Mouse (Mus musculus) frontal cortex, postnatal 14 days (tissue): ENCODE results near the gene Prr36.

Experiments used
- DNase-seq, 2 experiments: peaks; one replicate each; pipeline ENCODE4 v3.0.0; 2022; ENCODE audit warnings: low spot score in 2 of 2

The Prr36 gene

DNA sequence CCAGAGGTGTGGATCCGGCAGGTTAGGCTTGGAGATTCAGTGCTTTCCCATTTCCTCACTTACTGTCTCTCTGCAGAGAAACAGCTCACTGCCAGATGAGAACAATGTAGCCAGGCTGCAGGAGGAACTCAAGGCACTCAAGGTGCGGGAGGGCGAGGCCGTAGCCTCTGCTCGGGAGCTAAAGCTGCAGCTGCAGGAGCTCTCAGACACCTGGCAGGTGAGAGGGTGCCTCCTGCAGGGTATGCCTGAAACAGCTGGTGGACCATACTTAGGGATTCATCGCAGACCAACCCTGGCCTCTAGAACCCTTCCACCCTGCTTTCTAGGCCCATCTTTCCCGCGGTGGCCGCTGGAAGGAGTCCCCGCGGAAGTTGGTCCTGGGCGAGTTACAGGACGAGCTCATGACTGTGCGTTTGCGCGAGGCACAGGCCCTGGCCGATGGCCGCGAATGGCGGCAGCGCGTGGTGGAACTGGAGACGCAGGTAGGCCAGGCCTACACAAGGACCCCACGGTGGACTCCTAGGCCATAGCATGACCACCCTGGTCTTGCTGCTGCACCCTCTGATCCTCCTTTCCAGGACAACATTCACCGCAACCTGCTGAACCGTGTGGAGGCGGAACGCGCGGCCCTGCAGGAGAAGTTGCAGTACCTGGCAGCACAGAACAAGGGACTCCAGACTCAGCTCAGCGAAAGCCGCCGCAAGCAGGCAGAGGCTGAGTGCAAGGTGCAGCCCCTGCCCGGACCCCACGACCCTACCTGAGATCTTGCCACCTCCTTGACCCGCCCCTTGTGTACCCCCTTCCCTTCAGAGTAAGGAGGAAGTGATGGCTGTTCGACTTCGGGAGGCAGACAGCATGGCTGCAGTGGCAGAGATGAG, 11.8 kb downstream of the Prr36 start:
- no peak for DNase-seq

- DNase-seq, result no peak
Measured at GRCm38 (mm10) chr8:4201321-4201720, 15.9 kb downstream of the Prr36 start.

DNA sequence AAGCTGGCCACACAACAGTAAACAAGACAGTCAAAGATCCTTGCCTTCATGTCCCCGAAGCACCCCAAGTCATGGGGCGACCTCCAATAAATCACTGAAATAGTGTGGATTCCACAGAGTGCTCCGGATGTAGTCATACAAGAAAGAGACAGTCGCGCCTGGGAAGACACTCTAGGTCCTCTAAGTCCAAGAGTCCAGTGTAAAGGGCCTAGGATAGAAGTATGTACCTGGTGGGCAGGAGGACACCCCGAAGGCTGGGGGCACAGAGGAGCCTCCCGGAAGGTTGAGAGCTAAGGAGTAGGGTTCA, 23.7 kb downstream of the Prr36 start:
- DNase-seq, result no peak

- DNase-seq, result peak; percentile 81 to 89
Measured at GRCm38 (mm10) chr8:4192807-4193587, 24.3 kb downstream of the Prr36 start.

GRCm38 (mm10) chr8:4192305-4192704, 25.0 kb downstream of the Prr36 start:
- DNase-seq, result no peak

- DNase-seq, result no peak
Measured at GRCm38 (mm10) chr8:4189031-4189722, 28.1 kb downstream of the Prr36 start.

DNA sequence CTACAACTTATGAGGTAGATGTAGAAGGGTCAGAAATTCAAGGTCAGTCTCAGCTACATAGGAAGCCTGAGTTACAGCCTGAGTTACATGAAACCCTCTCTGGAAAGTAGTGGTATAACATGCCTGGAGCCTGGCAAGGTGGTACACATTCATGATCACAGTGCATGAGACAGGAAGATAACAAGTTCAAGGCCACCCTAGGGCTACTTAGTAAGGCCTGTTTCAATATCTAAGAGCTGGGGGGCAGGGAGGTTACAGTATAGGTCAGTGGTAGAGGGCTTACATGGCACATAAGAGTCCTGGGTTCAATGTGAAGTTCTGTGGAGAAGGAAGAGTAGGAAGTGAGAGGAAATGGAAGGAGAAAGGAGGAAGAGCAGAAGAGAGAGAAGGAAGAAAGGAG, 28.7 kb downstream of the Prr36 start:
- DNase-seq, result no peak

DNA sequence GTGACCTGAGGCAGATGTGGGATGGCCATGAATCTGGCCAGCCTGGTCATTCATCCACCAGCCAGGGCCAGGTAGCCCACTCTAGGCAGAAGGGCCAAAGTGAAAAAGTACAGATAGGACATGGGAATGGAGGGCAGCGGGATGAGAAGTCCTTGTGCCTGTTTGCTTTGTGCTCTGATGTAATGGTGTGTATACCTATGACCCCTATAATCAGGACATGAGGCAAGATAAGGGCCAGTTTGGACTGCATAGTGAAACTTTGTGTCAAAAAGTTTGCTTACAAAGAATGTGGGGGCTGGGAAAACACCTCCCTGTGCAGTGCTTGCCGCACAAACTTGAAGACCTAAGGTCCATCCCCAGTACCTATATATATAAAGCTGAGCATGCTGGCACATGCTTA, 31.1 kb downstream of the Prr36 start:
- DNase-seq, result no peak

DNA sequence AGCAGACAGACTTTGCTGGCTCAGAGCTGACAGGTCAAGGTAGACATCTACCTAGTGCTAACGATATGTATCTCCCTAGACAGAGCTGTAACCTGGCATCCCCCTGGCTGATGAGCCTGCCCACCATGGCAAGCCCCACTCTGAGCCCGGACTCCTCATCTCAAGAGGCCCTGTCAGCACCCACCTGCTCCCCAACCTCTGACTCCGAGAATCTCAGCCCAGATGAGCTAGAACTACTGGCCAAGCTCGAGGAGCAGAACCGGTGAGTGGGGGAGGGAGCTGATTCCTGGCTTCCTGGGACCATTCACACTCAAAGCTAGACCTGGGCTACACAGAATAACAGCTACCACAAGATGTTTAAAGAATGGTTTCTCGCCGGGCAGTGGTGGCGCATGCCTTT, 33.9 kb downstream of the Prr36 start:
- DNase-seq, result no peak

GRCm38 (mm10) chr8:4174018-4174417, 43.2 kb downstream of the Prr36 start:
- no peak for DNase-seq

- no peak for DNase-seq
Measured at GRCm38 (mm10) chr8:4172486-4172885, 44.8 kb downstream of the Prr36 start.

GRCm38 (mm10) chr8:4167918-4168317, 49.3 kb downstream of the Prr36 start:
- no peak for DNase-seq

DNA sequence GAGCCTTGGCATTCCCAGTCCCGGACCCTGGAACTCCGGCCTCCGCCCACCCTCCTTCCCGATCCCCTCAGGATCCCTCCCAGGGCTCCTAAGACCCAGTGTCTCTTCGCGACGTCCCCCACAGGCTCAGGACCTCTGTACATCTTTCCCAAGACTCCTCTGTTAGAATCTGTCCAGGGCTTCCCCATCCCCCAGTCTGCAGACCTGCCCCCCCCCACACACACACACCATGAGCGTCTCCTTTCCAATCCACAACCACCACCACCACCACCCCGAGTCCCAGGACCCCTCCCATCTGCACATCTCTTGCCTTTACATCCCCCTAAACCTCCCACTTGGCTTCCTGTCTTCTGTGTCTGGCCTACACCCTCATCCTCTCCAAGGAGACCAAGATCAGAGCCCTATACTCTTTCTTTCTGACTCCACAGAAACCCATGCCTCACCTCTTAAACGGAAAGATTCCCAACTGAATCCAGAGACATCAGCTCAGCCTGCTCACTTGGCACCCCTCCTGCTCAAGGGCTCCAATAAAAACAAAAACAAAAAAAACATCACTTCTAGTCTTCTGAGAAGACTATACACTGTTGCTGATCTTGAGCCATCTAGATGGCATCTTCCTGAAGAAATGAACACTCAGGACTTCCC, 50.3 kb downstream of the Prr36 start:
- no peak for DNase-seq

DNA sequence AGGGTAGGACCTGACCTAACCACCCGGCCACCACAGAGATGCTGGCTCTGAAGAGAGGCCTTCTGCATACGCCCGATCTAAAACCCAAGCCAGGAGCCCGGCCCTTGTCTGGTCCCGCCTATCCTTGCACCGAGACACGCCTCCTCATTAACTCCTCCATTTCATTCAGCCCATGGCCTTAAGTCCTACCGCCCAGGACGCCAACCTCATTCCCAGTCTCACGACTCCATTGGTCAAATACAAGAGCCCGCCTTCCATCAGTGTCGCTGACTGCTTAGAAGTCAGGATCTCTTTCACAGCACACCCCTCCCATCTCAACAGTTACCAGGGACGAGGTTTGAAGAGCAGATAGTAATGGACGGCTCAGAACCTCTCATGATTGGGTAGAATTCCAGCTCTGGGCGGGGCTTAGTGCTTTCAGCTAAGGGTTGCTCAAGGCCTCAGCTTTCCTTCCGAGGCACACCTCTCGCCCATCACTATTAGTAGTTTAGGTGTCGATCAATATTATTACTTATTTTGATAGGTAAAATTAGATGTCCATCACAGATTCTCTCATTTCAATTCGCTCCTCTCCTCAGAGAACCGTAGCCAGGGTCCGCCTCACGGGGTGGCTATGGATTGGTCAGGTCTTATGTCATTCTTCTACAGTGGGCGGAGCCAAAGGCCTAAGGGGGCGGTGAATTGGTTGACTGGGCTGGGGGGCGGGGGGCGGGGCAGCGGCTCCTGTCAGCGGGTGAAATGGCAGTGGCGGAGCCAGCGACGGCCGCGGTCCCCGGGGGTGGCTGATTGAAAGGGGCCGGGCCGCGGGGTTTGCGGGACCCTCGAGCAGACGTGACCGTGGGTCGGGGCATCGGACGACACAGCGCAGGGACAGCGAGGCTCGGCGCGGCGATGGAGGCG, 51.2 kb downstream of the Prr36 start, which contains the start of gene Evi5l:
Gene Evi5l, plus strand, starts transcription at position 716 of the 900 bp plus-strand sequence.
- peak; percentile 98 to 99 for DNase-seq

GRCm38 (mm10) chr8:4165176-4165851, 51.9 kb downstream of the Prr36 start:
- DNase-seq, result no peak

DNA sequence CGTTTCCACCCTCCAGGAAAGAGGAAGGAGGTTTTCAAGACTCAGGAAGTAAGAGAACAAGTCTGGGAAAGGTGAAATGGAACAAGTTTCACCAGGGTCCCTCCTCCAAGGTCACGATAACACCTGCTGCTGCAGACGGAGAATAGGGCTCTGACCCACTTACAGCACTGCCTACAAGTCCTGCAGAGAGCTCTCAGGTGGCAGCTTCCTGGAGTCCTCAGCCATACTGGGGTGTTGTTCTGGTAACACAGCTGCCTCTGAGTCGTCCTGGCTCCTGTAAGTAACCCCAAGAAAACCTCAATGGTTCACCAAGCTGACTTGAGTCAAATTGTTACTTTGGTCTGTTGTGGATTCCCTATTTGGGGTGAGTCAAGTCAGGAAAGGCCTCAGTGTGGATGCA, 54.5 kb downstream of the Prr36 start:
- DNase-seq, result no peak
